Mouse (Mus musculus) thymus, postnatal 36 days (tissue): Measurements from ENCODE around the gene Icmt.

Source experiments
- DNase-seq, 2 experiments: peaks; one replicate each; pipeline ENCODE4 v3.0.0; 2022; ENCODE audit warnings: mixed read lengths in 2 of 2

Gene Icmt

DNA sequence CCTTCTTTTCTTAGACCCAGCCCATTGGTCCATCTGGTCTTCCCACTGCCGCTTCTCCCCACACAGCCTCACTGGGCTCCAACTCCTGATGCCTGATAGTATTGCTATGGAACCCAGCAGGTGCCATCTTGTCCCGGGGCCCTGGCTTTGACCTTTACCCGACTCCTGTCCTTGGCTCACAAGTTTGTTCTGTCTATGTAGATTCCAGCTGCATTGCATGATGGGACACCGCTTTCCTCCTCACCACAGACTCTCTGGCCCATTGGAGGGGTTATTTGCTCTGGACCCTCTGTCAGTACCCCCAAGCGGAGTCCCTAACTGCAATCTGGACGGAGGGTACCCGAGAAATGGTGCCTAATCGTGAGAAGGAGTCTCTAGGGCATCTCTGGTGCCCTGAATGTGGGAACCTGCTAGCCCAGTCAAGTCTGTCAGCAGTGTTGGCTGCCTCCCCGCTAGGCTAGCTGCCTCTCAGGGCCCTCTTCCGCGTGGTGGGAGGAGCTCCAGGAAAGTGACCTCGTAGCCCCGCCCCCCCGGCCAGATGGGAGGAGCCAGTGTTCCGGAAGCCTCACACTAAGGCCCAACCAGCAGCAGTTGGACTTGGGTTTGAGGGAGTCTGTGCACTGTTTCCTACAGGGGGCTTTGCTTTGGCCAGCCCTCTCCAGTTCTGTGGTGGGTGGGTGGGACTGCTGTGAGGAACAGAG, 43.7 kb downstream of the Icmt start:
- peak; percentile 17 to 29 for DNase-seq

- DNase-seq: no peak
Measured at GRCm38 (mm10) chr4:152343296-152343695, 46.3 kb downstream of the Icmt start.

GRCm38 (mm10) chr4:152344651-152345050, 47.6 kb downstream of the Icmt start:
- no peak for DNase-seq

DNA sequence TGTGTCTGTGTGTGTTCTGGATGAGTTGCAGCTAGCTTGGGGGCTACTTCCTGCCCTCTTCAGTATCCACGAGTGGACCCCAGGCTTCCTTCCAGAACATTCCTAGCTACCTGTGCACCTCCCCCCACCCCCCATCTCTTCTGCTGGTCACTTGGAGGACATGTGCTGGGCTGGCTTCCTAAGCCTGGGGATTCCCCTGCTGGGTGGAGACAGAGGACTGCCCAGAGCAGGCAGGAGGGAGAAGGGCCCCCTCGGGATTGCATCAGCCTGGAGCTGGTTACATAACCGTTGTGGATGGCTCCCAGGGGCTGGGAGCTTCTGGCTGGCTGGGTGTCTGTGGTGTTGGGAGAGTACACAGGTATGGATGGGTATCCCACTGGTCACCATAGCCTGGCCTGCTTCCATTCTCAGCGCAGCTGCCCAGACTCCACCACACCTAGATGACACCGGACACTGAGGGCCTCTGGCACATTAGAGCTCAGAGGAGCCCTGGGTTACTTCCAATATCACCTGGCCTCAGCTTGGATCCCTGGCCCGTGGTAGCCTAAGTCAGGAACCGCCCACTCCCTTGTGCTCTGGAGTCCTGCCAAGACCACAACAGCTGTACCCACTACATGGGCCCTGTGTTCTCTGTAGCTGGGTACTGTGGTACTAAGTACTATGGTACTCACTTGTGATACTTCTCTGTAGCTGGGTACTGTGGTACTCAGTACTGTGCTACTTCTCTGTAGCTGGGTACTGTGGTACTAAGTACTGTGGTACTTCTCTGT, 48.3 kb downstream of the Icmt start:
- DNase-seq: no peak

DNA sequence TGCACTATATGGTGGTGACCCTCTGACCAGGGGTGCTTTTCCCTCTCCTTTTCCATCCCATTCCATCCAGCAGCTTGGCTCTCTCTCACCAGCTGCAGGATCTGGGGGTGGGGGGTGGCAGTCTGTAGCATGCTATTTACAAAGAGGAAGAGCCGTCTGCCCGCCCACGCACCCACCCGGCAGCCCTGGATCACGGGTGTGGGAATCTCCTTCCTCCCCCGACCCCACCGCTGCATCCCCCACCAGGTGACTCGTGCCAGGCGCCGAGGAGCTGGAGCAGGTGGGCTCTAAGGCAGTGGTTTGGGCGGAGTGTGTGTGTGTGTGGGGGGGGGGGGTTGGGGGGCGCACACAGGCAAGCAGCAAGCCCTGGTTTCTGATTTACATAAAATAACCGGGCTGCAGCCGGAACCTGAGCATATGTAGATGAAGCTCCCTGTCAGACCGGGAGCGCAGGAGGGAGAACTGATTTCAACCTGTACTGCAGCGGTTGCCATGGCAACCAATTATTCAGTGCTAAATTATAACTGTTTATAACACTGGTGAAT, 52.9 kb downstream of the Icmt start:
- no peak for DNase-seq

- DNase-seq: no peak
Measured at GRCm38 (mm10) chr4:152350722-152351421, 53.8 kb downstream of the Icmt start.

DNA sequence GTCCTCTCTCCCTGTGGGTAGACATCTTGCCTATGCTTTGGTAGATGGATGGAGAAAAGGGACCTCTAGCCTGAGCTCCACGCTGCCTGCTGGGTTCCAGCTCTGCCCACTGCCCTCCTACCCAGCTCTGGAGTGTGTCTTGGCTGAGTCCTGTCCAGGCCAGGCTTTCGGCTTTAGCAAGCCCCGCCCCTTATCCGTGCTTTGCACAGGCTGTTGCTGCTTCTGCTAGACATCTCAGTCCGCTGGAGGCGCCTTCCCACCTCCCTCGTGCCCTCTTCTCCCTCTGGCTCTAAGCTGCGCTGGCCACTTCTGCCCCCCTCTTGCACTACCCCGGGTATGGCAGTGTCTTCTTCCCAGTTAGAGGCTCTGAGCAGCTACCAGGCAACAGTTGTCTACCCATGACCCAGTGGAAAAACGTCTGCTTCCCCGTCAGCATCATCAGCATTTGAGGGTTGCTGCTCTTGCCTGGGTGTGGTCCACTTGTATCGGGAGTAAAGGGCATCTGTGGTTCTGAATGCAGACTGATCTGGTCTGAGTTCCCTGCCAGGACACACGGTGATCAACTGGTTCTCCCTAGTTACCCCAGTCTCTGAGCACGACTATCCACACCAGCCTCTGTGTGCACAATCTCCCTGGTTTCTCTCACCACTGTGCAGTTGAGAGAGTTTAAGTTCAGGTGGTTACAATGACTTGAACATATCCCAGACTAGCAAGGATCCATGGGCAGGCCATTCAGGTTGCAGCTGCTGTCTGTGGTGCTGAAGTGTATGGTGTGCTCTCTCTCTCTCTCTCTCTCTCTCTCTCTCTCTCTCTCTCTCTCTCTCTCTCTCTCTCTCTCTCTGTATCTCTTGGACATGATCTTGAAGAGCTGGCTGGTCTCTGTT, 54.6 kb downstream of the Icmt start:
- no peak for DNase-seq

DNA sequence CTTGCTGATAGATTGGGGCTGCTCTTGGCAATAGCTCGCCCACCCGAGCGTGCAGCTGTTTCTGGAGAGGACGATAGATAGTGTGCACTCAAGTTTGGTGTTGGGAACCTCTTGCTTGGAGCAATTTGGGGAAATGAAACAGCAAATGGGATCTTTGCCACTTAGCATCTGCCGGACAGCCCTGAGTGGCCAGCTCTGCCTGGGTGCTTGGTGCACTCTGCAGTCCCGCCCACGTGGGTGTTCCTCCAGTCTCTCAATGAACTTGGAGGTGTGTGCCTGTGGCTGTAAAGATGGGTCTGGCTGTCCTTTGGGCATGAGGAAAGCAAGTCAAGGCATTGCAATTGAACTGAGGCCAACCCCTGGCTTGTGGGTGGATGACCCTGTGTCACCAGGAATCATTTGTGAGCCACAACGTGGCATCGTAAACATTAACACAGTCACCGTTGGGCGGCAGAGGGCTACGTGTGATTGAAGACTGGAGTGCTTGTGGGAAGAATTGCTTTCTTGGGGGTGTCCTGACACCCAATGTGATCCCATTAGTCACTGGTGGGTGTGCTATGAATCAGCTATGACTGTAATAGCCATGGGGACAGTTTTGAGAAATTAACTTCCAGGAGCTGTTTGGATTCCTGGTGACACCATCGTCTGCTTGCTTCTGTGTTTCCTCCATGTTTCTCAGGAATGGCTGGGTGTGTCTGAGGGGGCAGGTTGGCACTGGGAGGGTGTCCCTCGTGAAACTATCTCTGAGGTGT, 57.0 kb downstream of the Icmt start:
- no peak for DNase-seq

DNA sequence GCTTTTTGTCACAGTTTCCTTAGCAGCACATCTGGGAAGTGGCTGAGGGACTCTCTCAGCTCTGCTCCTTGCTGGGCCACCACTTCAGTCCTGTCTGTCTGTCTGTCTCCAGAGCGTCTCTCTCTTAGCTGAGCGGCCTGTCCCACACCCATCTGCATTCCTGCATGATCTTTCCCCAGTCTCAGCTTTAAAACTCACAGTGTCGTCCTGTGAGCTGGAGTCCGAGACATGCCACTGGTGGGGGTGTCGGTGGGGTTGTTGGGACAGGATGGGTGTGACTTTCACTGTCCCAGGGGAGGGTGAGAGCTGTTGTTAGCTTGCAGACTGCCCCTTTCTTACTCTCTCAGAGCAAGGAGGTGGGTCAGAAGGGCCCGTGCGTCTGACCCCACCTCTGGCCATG, 58.6 kb downstream of the Icmt start:
- no peak for DNase-seq
